Mouse (Mus musculus) liver, embryonic 14 days (tissue): ENCODE data around the gene Chst2. TPM values are rescaled to one million over a fixed set of nuclear protein-coding genes. Genes with fewer than 3 reads are reported as not detected.

Source experiments
- polyA plus RNA-seq: library from polyadenylated mRNA; depleted of rRNA; stranded (reverse); fragments of >200 nt; gene quantifications from 2 replicates; pipeline ENCODE4 v1.2.3, GENCODE M21; 2012; rRNA removed

The Chst2 gene
- polyA plus RNA-seq, result 0.18 and 0.21 TPM in 2 replicates

GRCm38 (mm10) chr9:95406571-95407561 lies at the start of gene Chst2:
Gene Chst2, minus strand, starts transcription at chr9:95406722.

Other genes with a start within 250 kb of the Chst2 start
- 14.9 and 15.9 TPM in 2 replicates for gene U2surp, start 105.3 kb upstream of the Chst2 start, polyA plus RNA-seq
- 11.0 and 12.6 TPM in 2 replicates for gene Paqr9, start 152.9 kb upstream of the Chst2 start, polyA plus RNA-seq
- 1.1 and 1.3 TPM in 2 replicates for gene Pcolce2, start 230.9 kb upstream of the Chst2 start, polyA plus RNA-seq